Mouse (Mus musculus): ENCODE results near the gene Rasl12. TPM values are rescaled to one million over a fixed set of nuclear protein-coding genes. Genes with fewer than 3 reads are reported as not detected.
A peak's percentile ranks its signal among the peaks of the same experiment; 100 is the strongest.

The Rasl12 gene
- polyA plus RNA-seq, 1 experiment from 2014 or later = 3.0 TPM

GRCm38 (mm10) chr9:65422760-65423501 lies 24.6 kb downstream of the Rasl12 start, which contains the start of gene Slc51b:
TSS of gene Slc51b (minus strand) at chr9:65422955.
- no peaks in the 10 kb centered on the region for H3K4me1 ChIP-seq (replicated peaks)
- H3K9ac ChIP-seq = no peak within 1 kb of the TSS
- H3K4me2 ChIP-seq = no peak within 1 kb of the TSS
- no peak for ATAC-seq (ENCODE audit: insufficient number of reproducible peaks, low FRiP score)
- no peaks in the 10 kb centered on the region for H3K36me3 ChIP-seq
- 76% methylated on average over 11 of the region's 11 CpGs for WGBS
- H3K4me3 ChIP-seq = no peak within 1 kb of the TSS
- H3K27ac ChIP-seq (ENCODE audit: poor library complexity, severe bottlenecking) = no peak within 1 kb of the TSS
- no peaks in the 10 kb centered on the region for H3K9me3 ChIP-seq (replicated peaks)
- no peaks in the 10 kb centered on the region for H3K27me3 ChIP-seq (replicated peaks)

- Histone ChIP-seq H3K4me2 (no peak overlapping the region), H3K27me3 (replicated peaks) (no peaks in the 10 kb centered on the region), H3K9ac (no peak overlapping the region), H3K9me3 (replicated peaks) (no peaks in the 10 kb centered on the region), H3K27ac (ENCODE audit: poor library complexity, severe bottlenecking) (no peak overlapping the region), H3K36me3 (no peaks in the 10 kb centered on the region), H3K4me1 (replicated peaks) (no peaks in the 10 kb centered on the region), H3K4me3 (no peak overlapping the region)
- ATAC-seq (ENCODE audit: insufficient number of reproducible peaks, low FRiP score) = no peak
- 30% methylated on average over 3 of the region's 3 CpGs for WGBS
Measured at GRCm38 (mm10) chr9:65424393-65424792, 26.1 kb downstream of the Rasl12 start.

GRCm38 (mm10) chr9:65427511-65427910 lies 29.2 kb downstream of the Rasl12 start:
- Histone ChIP-seq H3K9ac (no peak overlapping the region), H3K4me3 (no peak overlapping the region), H3K4me1 (replicated peaks) (no peaks in the 10 kb centered on the region), H3K9me3 (replicated peaks) (no peaks in the 10 kb centered on the region), H3K27ac (ENCODE audit: poor library complexity, severe bottlenecking) (no peak overlapping the region), H3K4me2 (no peak overlapping the region), H3K36me3 (no peaks in the 10 kb centered on the region), H3K27me3 (replicated peaks) (no peaks in the 10 kb centered on the region)
- WGBS = 64% methylated on average over 2 of the region's 2 CpGs
- no peak for ATAC-seq (ENCODE audit: insufficient number of reproducible peaks, low FRiP score)

GRCm38 (mm10) chr9:65428003-65428402 lies 29.7 kb downstream of the Rasl12 start:
- no peak overlapping the region for H3K4me3 ChIP-seq
- H3K4me1 ChIP-seq (replicated peaks) = no peaks in the 10 kb centered on the region
- ATAC-seq (ENCODE audit: insufficient number of reproducible peaks, low FRiP score) = no peak
- 81% methylated on average over 5 of the region's 5 CpGs for WGBS
- no peaks in the 10 kb centered on the region for H3K9me3 ChIP-seq (replicated peaks)
- H3K27me3 ChIP-seq (replicated peaks) = no peaks in the 10 kb centered on the region
- no peak overlapping the region for H3K27ac ChIP-seq (ENCODE audit: poor library complexity, severe bottlenecking)
- no peak overlapping the region for H3K4me2 ChIP-seq
- H3K36me3 ChIP-seq = no peaks in the 10 kb centered on the region
- no peak overlapping the region for H3K9ac ChIP-seq

- Histone ChIP-seq H3K4me3 (no peak overlapping the region), H3K4me1 (replicated peaks) (no peaks in the 10 kb centered on the region), H3K9ac (no peak overlapping the region), H3K4me2 (no peak overlapping the region), H3K27me3 (replicated peaks) (no peaks in the 10 kb centered on the region), H3K27ac (ENCODE audit: poor library complexity, severe bottlenecking) (no peak overlapping the region), H3K9me3 (replicated peaks) (no peaks in the 10 kb centered on the region; the same call in 1 of the 2 replicates), H3K36me3 (no peaks in the 10 kb centered on the region)
- no peak for ATAC-seq (ENCODE audit: insufficient number of reproducible peaks, low FRiP score)
Measured at GRCm38 (mm10) chr9:65430401-65430800, 32.1 kb downstream of the Rasl12 start.

GRCm38 (mm10) chr9:65430921-65431320 lies 32.6 kb downstream of the Rasl12 start:
- Histone ChIP-seq H3K4me2 (no peak overlapping the region), H3K9ac (no peak overlapping the region), H3K4me3 (no peak overlapping the region), H3K9me3 (replicated peaks) (no peaks in the 10 kb centered on the region; the same call in 1 of the 2 replicates), H3K4me1 (replicated peaks) (no peaks in the 10 kb centered on the region), H3K27ac (ENCODE audit: poor library complexity, severe bottlenecking) (no peak overlapping the region), H3K36me3 (no peaks in the 10 kb centered on the region), H3K27me3 (replicated peaks) (no peaks in the 10 kb centered on the region)
- ATAC-seq (ENCODE audit: insufficient number of reproducible peaks, low FRiP score) = no peak
- 85% methylated on average over 5 of the region's 5 CpGs for WGBS

- no peak for ATAC-seq (ENCODE audit: insufficient number of reproducible peaks, low FRiP score)
- H3K4me2 ChIP-seq = no peak overlapping the region
- H3K4me3 ChIP-seq = no peak overlapping the region
- no peak overlapping the region for H3K27ac ChIP-seq (ENCODE audit: poor library complexity, severe bottlenecking)
- no peaks in the 10 kb centered on the region for H3K27me3 ChIP-seq (replicated peaks)
- H3K9me3 ChIP-seq (replicated peaks) = no peaks in the 10 kb centered on the region; the same call in 1 of the 2 replicates
- WGBS = 4% methylated on average over 3 of the region's 3 CpGs
- H3K36me3 ChIP-seq = no peaks in the 10 kb centered on the region
- H3K4me1 ChIP-seq (replicated peaks) = peaks cover 4% of the 10 kb centered on the region; the same call in 1 of the 2 replicates
- H3K9ac ChIP-seq = no peak overlapping the region
Measured at GRCm38 (mm10) chr9:65432236-65432635, 33.9 kb downstream of the Rasl12 start.

- peaks cover 8% of the 10 kb centered on the region for H3K36me3 ChIP-seq
- H3K4me1 ChIP-seq (replicated peaks) = peaks cover 4% of the 10 kb centered on the region; the same call in 1 of the 2 replicates
- WGBS = 55% methylated on average over 5 of the region's 5 CpGs
- H3K9ac ChIP-seq = no peak overlapping the region
- no peak overlapping the region for H3K4me3 ChIP-seq
- ATAC-seq (ENCODE audit: insufficient number of reproducible peaks, low FRiP score) = no peak
- H3K9me3 ChIP-seq (replicated peaks) = no peaks in the 10 kb centered on the region; the same call in 1 of the 2 replicates
- no peak overlapping the region for H3K4me2 ChIP-seq
- H3K27ac ChIP-seq (ENCODE audit: poor library complexity, severe bottlenecking) = no peak overlapping the region
- no peaks in the 10 kb centered on the region for H3K27me3 ChIP-seq (replicated peaks)
Measured at GRCm38 (mm10) chr9:65434140-65434539, 35.8 kb downstream of the Rasl12 start.

GRCm38 (mm10) chr9:65435211-65435610 lies 36.9 kb downstream of the Rasl12 start:
- Histone ChIP-seq H3K4me3 (no peak overlapping the region), H3K36me3 (peaks cover 11% of the 10 kb centered on the region), H3K4me1 (replicated peaks) (peaks cover 4% of the 10 kb centered on the region; the same call in 1 of the 2 replicates), H3K4me2 (no peak overlapping the region), H3K9me3 (replicated peaks) (no peaks in the 10 kb centered on the region; the same call in 1 of the 2 replicates), H3K9ac (no peak overlapping the region), H3K27ac (ENCODE audit: poor library complexity, severe bottlenecking) (no peak overlapping the region), H3K27me3 (replicated peaks) (no peaks in the 10 kb centered on the region)
- no peak for ATAC-seq (ENCODE audit: insufficient number of reproducible peaks, low FRiP score)
- WGBS = 72% methylated on average over 4 of the region's 4 CpGs

GRCm38 (mm10) chr9:65435671-65436301 lies 37.5 kb downstream of the Rasl12 start, which contains the start of gene Mtfmt:
TSS of gene Mtfmt (plus strand) at chr9:65435782.
- H3K4me2 ChIP-seq = peak within 1 kb of the TSS; percentile 73
- peak; percentile 91 for ATAC-seq (ENCODE audit: insufficient number of reproducible peaks, low FRiP score)
- H3K4me3 ChIP-seq = peak within 1 kb of the TSS; percentile 85
- peaks cover 4% of the 10 kb centered on the region; the same call in 1 of the 2 replicates for H3K4me1 ChIP-seq (replicated peaks)
- H3K27me3 ChIP-seq (replicated peaks) = no peaks in the 10 kb centered on the region
- under 1% methylated on average over 54 of the region's 54 CpGs for whole genome bisulfite sequencing
- H3K9me3 ChIP-seq (replicated peaks) = no peaks in the 10 kb centered on the region; the same call in 1 of the 2 replicates
- H3K9ac ChIP-seq = peak within 1 kb of the TSS; percentile 82
- H3K36me3 ChIP-seq = peaks cover 17% of the 10 kb centered on the region
- H3K27ac ChIP-seq (ENCODE audit: poor library complexity, severe bottlenecking) = no peak within 1 kb of the TSS

GRCm38 (mm10) chr9:65444692-65445091 lies 46.4 kb downstream of the Rasl12 start:
- H3K27me3 ChIP-seq (replicated peaks) = no peaks in the 10 kb centered on the region

More at GRCm38 (mm10) chr9:65444692-65445091, 46.4 kb downstream of the Rasl12 start:
- Histone ChIP-seq H3K9me3 (replicated peaks) (no peaks in the 10 kb centered on the region), H3K4me3 (no peak overlapping the region), H3K4me1 (replicated peaks) (no peaks in the 10 kb centered on the region), H3K9ac (no peak overlapping the region), H3K4me2 (no peak overlapping the region), H3K27ac (ENCODE audit: poor library complexity, severe bottlenecking) (no peak overlapping the region), H3K36me3 (peaks cover 81% of the 10 kb centered on the region)
- ATAC-seq (ENCODE audit: insufficient number of reproducible peaks, low FRiP score) = no peak
- WGBS = 89% methylated on average over 4 of the region's 4 CpGs
